23 mouse cellular contexts compared by ENCODE assay signal in genomic region chr17:31470766-31471418, GRCm38 (mm10). TPM values are rescaled to one million over a fixed set of nuclear protein-coding genes. Genes with fewer than 3 reads are reported as not detected.
DNase-seq lines count a peak whose midpoint lies in the region; ATAC-seq and TF ChIP-seq lines count a peak whose summit lies in the region.
"Had no signal": no experiment of that assay in that cellular context is flagged by ENCODE, and none has a peak within 500 bp of the region (broad histone marks: within the 10 kb centered on the region; RNA-seq: fewer than 3 reads in every experiment).

No protein-coding gene starts in this region.

- no peak overlapping the region for H3K4me2 ChIP-seq in hindbrain, embryonic 11.5 days (replicated peaks; ENCODE audit: low read depth, low read length)
- H3K4me2 ChIP-seq in hindbrain, embryonic 15.5 days: no peak overlapping the region
- no peak overlapping the region for H3K4me2 ChIP-seq in midbrain, postnatal 0 days (ENCODE audit: low read depth, low read length, poor library complexity, severe bottlenecking)
- no peak overlapping the region for H3K4me2 ChIP-seq in kidney, embryonic 16.5 days (replicated peaks; ENCODE audit: low read depth, low read length)
- H3K4me2 ChIP-seq: heart, embryonic 13.5 days; liver, embryonic 11.5 days; lung, embryonic 14.5 days had no signal

- no peak overlapping the region for H3K9ac ChIP-seq in hindbrain, embryonic 11.5 days (ENCODE audit: low read depth, low read length)
- H3K9ac ChIP-seq in hindbrain, embryonic 15.5 days: no peak overlapping the region
- no peak overlapping the region for H3K9ac ChIP-seq in midbrain, postnatal 0 days (replicated peaks; ENCODE audit: low read length, poor library complexity, severe bottlenecking)
- H3K9ac ChIP-seq in kidney, embryonic 16.5 days (replicated peaks; ENCODE audit: low read length): no peak overlapping the region
- H3K9ac ChIP-seq: heart, embryonic 13.5 days; lung, embryonic 14.5 days had no signal

- no peak for TF ChIP-seq POLR2A in brain, embryonic 14.5 days (IDR thresholded peaks at IDR 0.05; ENCODE audit: borderline replicate concordance, extremely low read depth, insufficient read depth, insufficient read length, poor library complexity, severe bottlenecking)

- H3K27me3 ChIP-seq in hindbrain, embryonic 11.5 days (ENCODE audit: control insufficient read depth, insufficient read depth, low read length): no peaks in the 10 kb centered on the region
- 0 out of 2 replicates have a peak, but pooled peaks cover 2% of the 10 kb centered on the region for H3K27me3 ChIP-seq in hindbrain, embryonic 10.5 days (ENCODE audit: insufficient read depth, poor library complexity, severe bottlenecking)
- H3K27me3 ChIP-seq in hindbrain, embryonic 15.5 days: no peaks in the 10 kb centered on the region
- no peaks in the 10 kb centered on the region for H3K27me3 ChIP-seq in midbrain, postnatal 0 days (ENCODE audit: insufficient read depth, low read length)
- H3K27me3 ChIP-seq in kidney, embryonic 16.5 days (ENCODE audit: insufficient read depth, low read length): no peaks in the 10 kb centered on the region
- H3K27me3 ChIP-seq: heart, embryonic 13.5 days had no signal

- 0 out of 2 replicates have a peak, but pooled peaks cover 2% of the 10 kb centered on the region for H3K36me3 ChIP-seq in hindbrain, embryonic 11.5 days (ENCODE audit: control insufficient read depth, insufficient read depth, low read length)
- H3K36me3 ChIP-seq in hindbrain, embryonic 10.5 days: peaks cover 43% of the 10 kb centered on the region
- H3K36me3 ChIP-seq in hindbrain, embryonic 15.5 days: peaks cover 46% of the 10 kb centered on the region
- peaks cover 44% of the 10 kb centered on the region for H3K36me3 ChIP-seq in midbrain, postnatal 0 days (ENCODE audit: insufficient read depth, low read length)
- H3K36me3 ChIP-seq in kidney, embryonic 16.5 days (ENCODE audit: insufficient read depth, low read length): peaks cover 28% of the 10 kb centered on the region

- 55% methylated on average over 5 of the region's 5 CpGs for WGBS in hindbrain, embryonic 11.5 days
- WGBS in hindbrain, embryonic 10.5 days: 63% methylated on average over 5 of the region's 5 CpGs
- WGBS in hindbrain, embryonic 15.5 days: 39% methylated on average over 5 of the region's 5 CpGs
- 49% methylated on average over 5 of the region's 5 CpGs for WGBS in midbrain, postnatal 0 days
- 94% methylated on average over 4 of the region's 5 CpGs for WGBS in kidney, embryonic 16.5 days

- no peak for TF ChIP-seq CTCF in brain, embryonic 14.5 days (IDR thresholded peaks at IDR 0.05; ENCODE audit: borderline replicate concordance, extremely low read depth, insufficient read depth, insufficient read length)
- TF ChIP-seq CTCF in midbrain, postnatal 0 days (IDR thresholded peaks at IDR 0.05): no peak

- DNase-seq in hindbrain, embryonic 11.5 days (ENCODE audit: low spot score): peak; percentile 58
- no peak for DNase-seq in hindbrain, embryonic 10.5 days (ENCODE audit: low spot score)
- peak; percentile 68 for DNase-seq in brain, embryonic 14.5 days (ENCODE audit: low read depth)
- peak; percentile 74 for DNase-seq in midbrain, postnatal 0 days (ENCODE audit: low spot score)
- DNase-seq in cerebellum, adult 11 months: no peak
- DNase-seq in MN1 (ENCODE audit: low spot score): no peak
- DNase-seq: adrenal gland, adult 8-10 months; cerebellum, adult 8-10 months; heart, postnatal 36 days; kidney, postnatal 10 days; lung, embryonic 14.5 days; thymus, postnatal 14 days had no signal

- H3K4me3 ChIP-seq in hindbrain, embryonic 11.5 days (ENCODE audit: low read depth, low read length): no peak overlapping the region
- no peak overlapping the region for H3K4me3 ChIP-seq in hindbrain, embryonic 10.5 days
- H3K4me3 ChIP-seq in hindbrain, embryonic 15.5 days: no peak overlapping the region
- no peak overlapping the region for H3K4me3 ChIP-seq in midbrain, postnatal 0 days (ENCODE audit: low read depth, low read length)
- H3K4me3 ChIP-seq in kidney, embryonic 16.5 days (ENCODE audit: low read length): no peak overlapping the region
- H3K4me3 ChIP-seq: erythroblast, embryonic 14.5 days; heart, embryonic 13.5 days; layer of hippocampus, adult 2 months; left cerebral cortex, adult 2 months; limb, embryonic 10.5 days; myocyte had no signal

- no peak overlapping the region for H3K27ac ChIP-seq in hindbrain, embryonic 11.5 days (ENCODE audit: low read depth, low read length)
- no peak overlapping the region for H3K27ac ChIP-seq in hindbrain, embryonic 10.5 days
- H3K27ac ChIP-seq in hindbrain, embryonic 15.5 days (replicated peaks): no peak overlapping the region
- H3K27ac ChIP-seq in midbrain, postnatal 0 days (ENCODE audit: low read depth, low read length): no peak overlapping the region
- H3K27ac ChIP-seq in kidney, embryonic 16.5 days (ENCODE audit: low read length): no peak overlapping the region
- H3K27ac ChIP-seq: heart, embryonic 13.5 days; layer of hippocampus, adult 2 months; left cerebral cortex, adult 2 months; limb, embryonic 10.5 days; macrophage had no signal

- ATAC-seq in hindbrain, embryonic 11.5 days (ENCODE audit: low FRiP score): no peak
- ATAC-seq in hindbrain, embryonic 15.5 days (ENCODE audit: low FRiP score, low read depth): peak; percentile 76; the same call in 1 of the 2 replicates
- peak; percentile 63; the same call in 1 of the 2 replicates for ATAC-seq in midbrain, postnatal 0 days (ENCODE audit: low FRiP score)
- no peak for ATAC-seq in kidney, embryonic 16.5 days (ENCODE audit: low FRiP score, low TSS enrichment)
- ATAC-seq: intestine, embryonic 16.5 days had no signal

- H3K9me3 ChIP-seq in hindbrain, embryonic 11.5 days (ENCODE audit: control insufficient read depth, low read length): no peaks in the 10 kb centered on the region
- H3K9me3 ChIP-seq in hindbrain, embryonic 10.5 days: 0 out of 2 replicates have a peak, but pooled peaks cover 5% of the 10 kb centered on the region
- no peaks in the 10 kb centered on the region for H3K9me3 ChIP-seq in hindbrain, embryonic 15.5 days
- H3K9me3 ChIP-seq in midbrain, postnatal 0 days (ENCODE audit: low read length): no peaks in the 10 kb centered on the region
- no peaks in the 10 kb centered on the region; the same call in 1 of the 2 replicates for H3K9me3 ChIP-seq in kidney, embryonic 16.5 days (ENCODE audit: low read length)
- H3K9me3 ChIP-seq: heart, embryonic 13.5 days; limb, embryonic 10.5 days had no signal

- 0 out of 2 replicates have a peak, but pooled peaks cover 3% of the 10 kb centered on the region for H3K4me1 ChIP-seq in hindbrain, embryonic 11.5 days (replicated peaks; ENCODE audit: control insufficient read depth, insufficient read depth, low read length)
- peaks cover 16% of the 10 kb centered on the region for H3K4me1 ChIP-seq in hindbrain, embryonic 10.5 days (replicated peaks)
- H3K4me1 ChIP-seq in hindbrain, embryonic 15.5 days (replicated peaks): peaks cover 7% of the 10 kb centered on the region; the same call in 1 of the 2 replicates
- no peaks in the 10 kb centered on the region for H3K4me1 ChIP-seq in midbrain, postnatal 0 days (ENCODE audit: insufficient read depth, low read length)
- H3K4me1 ChIP-seq in kidney, embryonic 16.5 days (ENCODE audit: insufficient read depth, low read length): no peaks in the 10 kb centered on the region
- H3K4me1 ChIP-seq: heart, embryonic 13.5 days; limb, embryonic 10.5 days had no signal

RNA-seq across cellular contexts. Expression of gene Wdr4, which starts 48.9 kb away (rescaled TPM):
- polyA plus RNA-seq in hindbrain, embryonic 11.5 days (2014; fragmentation: Nextera tagmentation; extraction: Ambion mirVana): 33.4 and 34.0 TPM in 2 replicates
- 60.8 and 68.0 TPM in 2 replicates for polyA plus RNA-seq in hindbrain, embryonic 10.5 days (2016; fragmentation: Nextera tagmentation; extraction: Ambion mirVana)
- polyA plus RNA-seq in brain, embryonic 14.5 days (2012; rRNA removed): 40.9 and 50.4 TPM in 2 replicates
- polyA plus RNA-seq in hindbrain, embryonic 15.5 days (2015; fragmentation: Nextera tagmentation; extraction: Ambion mirVana): 37.2 and 38.1 TPM in 2 replicates
- total RNA-seq in midbrain, postnatal 0 days (2014; rRNA removed): 66.0 and 66.8 TPM in 2 replicates
- polyA plus RNA-seq in midbrain, postnatal 0 days (2015; fragmentation: Nextera tagmentation; extraction: Ambion mirVana): 27.0 and 29.3 TPM in 2 replicates
- polyA plus RNA-seq in kidney, embryonic 16.5 days (2015; fragmentation: Nextera tagmentation; extraction: Ambion mirVana): 51.6 and 57.8 TPM in 2 replicates

RNA-seq across cellular contexts. Expression of gene Ndufv3, which starts 49.0 kb away (rescaled TPM):
- 253 TPM in 2 replicates for polyA plus RNA-seq in hindbrain, embryonic 11.5 days (2014; fragmentation: Nextera tagmentation; extraction: Ambion mirVana)
- polyA plus RNA-seq in hindbrain, embryonic 10.5 days (2016; fragmentation: Nextera tagmentation; extraction: Ambion mirVana): 261 and 297 TPM in 2 replicates
- polyA plus RNA-seq in brain, embryonic 14.5 days (2012; rRNA removed): 150 and 186 TPM in 2 replicates
- polyA plus RNA-seq in hindbrain, embryonic 15.5 days (2015; fragmentation: Nextera tagmentation; extraction: Ambion mirVana): 445 and 471 TPM in 2 replicates
- total RNA-seq in midbrain, postnatal 0 days (2014; rRNA removed): 221 and 257 TPM in 2 replicates
- polyA plus RNA-seq in midbrain, postnatal 0 days (2015; fragmentation: Nextera tagmentation; extraction: Ambion mirVana): 513 and 552 TPM in 2 replicates
- polyA plus RNA-seq in kidney, embryonic 16.5 days (2015; fragmentation: Nextera tagmentation; extraction: Ambion mirVana): 262 and 271 TPM in 2 replicates

Comparison
In these comparisons a context has a peak if more than half of its experiments do, and no peak if none do; other contexts are left out.
1. ATAC-seq: peak in hindbrain, embryonic 15.5 days (single experiment) and midbrain, postnatal 0 days (single experiment); none in hindbrain, embryonic 11.5 days (single experiment) and kidney, embryonic 16.5 days (single experiment).
2. DNase-seq: peak in hindbrain, embryonic 11.5 days (single experiment), brain, embryonic 14.5 days (single experiment) and midbrain, postnatal 0 days (single experiment); none in hindbrain, embryonic 10.5 days (single experiment), cerebellum, adult 11 months (single experiment) and MN1 (single experiment).